Mouse (Mus musculus) cerebellum, postnatal 36 days (tissue): Measurements from ENCODE around the gene Dnm3.

Experiments
- DNase-seq, 2 experiments: peaks; one replicate each; pipeline ENCODE4 v3.0.0; 2021 to 2022; ENCODE audit warnings: mixed read lengths in 2 of 2

The Dnm3 gene

GRCm38 (mm10) chr1:162015247-162015862 is 462.5 kb downstream of the Dnm3 start:
- no peak for DNase-seq

GRCm38 (mm10) chr1:162013561-162013960 is 464.3 kb downstream of the Dnm3 start:
- DNase-seq, result no peak

GRCm38 (mm10) chr1:162011523-162012245 is 466.1 kb downstream of the Dnm3 start:
- no peak for DNase-seq

- no peak for DNase-seq
Measured at GRCm38 (mm10) chr1:162009086-162009485, 468.7 kb downstream of the Dnm3 start.

- DNase-seq, result no peak
Measured at GRCm38 (mm10) chr1:162008631-162009067, 469.2 kb downstream of the Dnm3 start.

GRCm38 (mm10) chr1:162008208-162008607 is 469.6 kb downstream of the Dnm3 start:
- DNase-seq, result no peak

- DNase-seq, result no peak
Measured at GRCm38 (mm10) chr1:162006109-162006508, 471.7 kb downstream of the Dnm3 start.

- no peak for DNase-seq
Measured at GRCm38 (mm10) chr1:162004821-162005770, 472.7 kb downstream of the Dnm3 start.

GRCm38 (mm10) chr1:162004518-162004780 is 473.4 kb downstream of the Dnm3 start:
- no peak for DNase-seq

- no peak for DNase-seq
Measured at GRCm38 (mm10) chr1:162003729-162004517, 473.9 kb downstream of the Dnm3 start.

GRCm38 (mm10) chr1:162001328-162001727 is 476.5 kb downstream of the Dnm3 start:
- peak; percentile 37 to 48 for DNase-seq

GRCm38 (mm10) chr1:161999882-162000371 is 477.9 kb downstream of the Dnm3 start:
- DNase-seq, result peak; percentile 24 to 45

- no peak for DNase-seq
Measured at GRCm38 (mm10) chr1:161999338-161999737, 478.5 kb downstream of the Dnm3 start.

- DNase-seq, result no peak
Measured at GRCm38 (mm10) chr1:161998781-161999180, 479.1 kb downstream of the Dnm3 start.

GRCm38 (mm10) chr1:161992389-161992788 is 485.4 kb downstream of the Dnm3 start:
- no peak for DNase-seq

GRCm38 (mm10) chr1:161991846-161992245 is 486.0 kb downstream of the Dnm3 start:
- no peak for DNase-seq

GRCm38 (mm10) chr1:161990684-161991578 is 486.9 kb downstream of the Dnm3 start:
- DNase-seq, result no peak

- DNase-seq, result no peak
Measured at GRCm38 (mm10) chr1:161983979-161984566, 493.8 kb downstream of the Dnm3 start.

GRCm38 (mm10) chr1:161983451-161983850 is 494.4 kb downstream of the Dnm3 start:
- no peak for DNase-seq

- no peak for DNase-seq
Measured at GRCm38 (mm10) chr1:161980626-161981298, 497.1 kb downstream of the Dnm3 start.
